Mouse (Mus musculus): ENCODE measurements around the gene Nalcn. TPM values are rescaled to one million over a fixed set of nuclear protein-coding genes. Genes with fewer than 3 reads are reported as not detected.

The Nalcn gene
- polyA plus RNA-seq, 1 experiment from 2014 or later, result not detected

DNA sequence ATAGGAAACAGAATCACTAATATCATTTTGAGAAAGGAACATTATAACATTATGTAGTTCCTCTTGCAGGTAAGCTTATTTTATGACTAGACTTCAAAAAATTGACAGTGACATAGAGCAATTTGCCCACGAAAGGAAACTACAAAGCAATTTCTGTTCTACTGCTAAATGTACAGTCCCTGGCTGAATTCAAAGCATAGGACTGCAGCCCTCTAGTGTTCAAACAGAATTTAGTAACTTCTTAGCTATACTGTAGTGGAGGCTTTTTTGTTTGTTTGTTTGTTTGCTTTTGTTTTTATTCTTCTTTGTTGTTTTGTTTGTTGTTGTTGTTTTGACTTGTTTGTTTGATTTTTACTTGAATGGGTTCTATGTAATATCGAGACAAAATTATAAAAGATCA lies 354.8 kb downstream of the Nalcn start:
- no peak overlapping the region for H3K4me3 ChIP-seq
- H3K36me3 ChIP-seq, result no peaks in the 10 kb centered on the region
- no peaks in the 10 kb centered on the region for H3K9me3 ChIP-seq
- DNase-seq (ENCODE audit: low spot score), result no peak
- no peaks in the 10 kb centered on the region for H3K4me1 ChIP-seq
- no peak overlapping the region for H3K27ac ChIP-seq
- H3K27me3 ChIP-seq (ENCODE audit: insufficient read depth, poor library complexity, severe bottlenecking), result no peaks in the 10 kb centered on the region
- WGBS, result 67% methylated on average over 2 of the region's 2 CpGs

DNA sequence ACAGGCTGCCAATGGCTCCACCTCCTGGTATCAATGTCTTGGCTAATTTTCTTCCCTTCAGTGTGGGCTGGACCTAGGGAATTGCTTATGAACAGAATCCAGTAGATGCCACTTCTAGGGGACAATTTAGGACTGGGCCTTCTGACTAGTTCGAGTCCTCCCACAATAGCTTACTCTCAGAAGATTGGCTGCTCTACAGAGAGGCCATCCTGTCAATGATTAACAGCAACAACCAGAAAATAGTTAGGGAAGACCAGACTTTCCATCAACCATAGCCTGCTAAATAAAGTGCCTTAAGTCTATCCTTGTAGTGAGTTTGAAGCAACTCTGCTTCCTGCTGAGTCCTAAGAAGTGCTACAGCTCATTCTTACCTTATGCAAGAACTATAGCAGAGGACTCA lies 386.2 kb downstream of the Nalcn start:
- Histone ChIP-seq H3K4me3 (no peak overlapping the region), H3K27ac (no peak overlapping the region), H3K9me3 (no peaks in the 10 kb centered on the region), H3K4me1 (no peaks in the 10 kb centered on the region), H3K36me3 (no peaks in the 10 kb centered on the region), H3K27me3 (ENCODE audit: insufficient read depth, poor library complexity, severe bottlenecking) (no peaks in the 10 kb centered on the region)
- 63% methylated on average over 1 of the region's 1 CpGs for WGBS
- no peak for DNase-seq (ENCODE audit: low spot score)

GRCm38 (mm10) chr14:123239945-123240344 lies 387.0 kb downstream of the Nalcn start:
- 14% methylated on average over 2 of the region's 2 CpGs for WGBS

GRCm38 (mm10) chr14:123237002-123237401 lies 389.9 kb downstream of the Nalcn start:
- Histone ChIP-seq H3K27ac (no peak overlapping the region), H3K36me3 (no peaks in the 10 kb centered on the region), H3K4me1 (no peaks in the 10 kb centered on the region), H3K4me3 (no peak overlapping the region), H3K9me3 (no peaks in the 10 kb centered on the region), H3K27me3 (ENCODE audit: insufficient read depth, poor library complexity, severe bottlenecking) (no peaks in the 10 kb centered on the region)
- 69% methylated on average over 2 of the region's 2 CpGs for WGBS
- DNase-seq (ENCODE audit: low spot score), result no peak

More at GRCm38 (mm10) chr14:123239945-123240344, 387.0 kb downstream of the Nalcn start:
- no peaks in the 10 kb centered on the region for H3K4me1 ChIP-seq
- no peak overlapping the region for H3K27ac ChIP-seq
- no peaks in the 10 kb centered on the region for H3K27me3 ChIP-seq (ENCODE audit: insufficient read depth, poor library complexity, severe bottlenecking)
- no peak for DNase-seq (ENCODE audit: low spot score)
- no peaks in the 10 kb centered on the region for H3K9me3 ChIP-seq
- no peak overlapping the region for H3K4me3 ChIP-seq
- no peaks in the 10 kb centered on the region for H3K36me3 ChIP-seq

DNA sequence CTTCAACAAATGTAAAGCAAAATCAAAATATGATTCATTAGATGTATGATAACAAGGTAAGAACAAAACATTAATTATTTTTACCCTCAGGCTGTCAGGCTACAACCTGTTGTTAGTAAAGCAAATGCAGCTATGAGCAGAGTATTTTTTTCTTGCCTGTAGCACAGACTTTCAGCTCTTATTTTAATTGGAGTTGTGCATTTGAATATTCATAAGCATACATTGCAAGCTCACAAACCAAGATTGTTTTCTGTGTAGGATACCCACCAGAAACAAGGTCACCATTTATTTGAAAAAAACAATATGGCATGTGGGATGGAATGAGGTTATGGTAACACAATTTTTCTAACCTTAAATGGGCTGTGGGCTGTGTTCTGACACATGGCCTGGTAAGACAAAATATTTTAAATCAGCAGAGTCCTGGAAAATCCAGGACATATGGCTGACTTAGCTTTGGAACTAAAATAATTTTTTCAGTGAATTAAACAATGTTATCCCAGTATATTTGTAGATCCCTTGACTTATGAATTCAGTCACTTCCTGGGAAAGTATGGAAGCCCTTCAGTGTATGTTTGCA lies 394.2 kb downstream of the Nalcn start:
- Histone ChIP-seq H3K9me3 (no peaks in the 10 kb centered on the region), H3K36me3 (no peaks in the 10 kb centered on the region), H3K4me1 (no peaks in the 10 kb centered on the region), H3K4me3 (no peak overlapping the region), H3K27me3 (ENCODE audit: insufficient read depth, poor library complexity, severe bottlenecking) (no peaks in the 10 kb centered on the region), H3K27ac (no peak overlapping the region)
- no peak for DNase-seq (ENCODE audit: low spot score)

Other genes with a start within 250 kb of the Nalcn start
- gene Itgbl1, start 32.8 kb upstream of the Nalcn start, polyA plus RNA-seq (2016; fragmentation: Nextera tagmentation; extraction: Ambion mirVana), result 0.18 and 0.23 TPM in 2 replicates